Mouse (Mus musculus) heart, embryonic 14.5 days (tissue): ENCODE results near the gene Rhog. TPM values are rescaled to one million over a fixed set of nuclear protein-coding genes. Genes with fewer than 3 reads are reported as not detected.

Experiments
- ATAC-seq: fragments of 200-750 bp; cut with Nextera tagmentation; 2 replicates; pipeline ENCODE4 v1.8.0; 2017; ENCODE audit warnings: low read depth, moderate TSS enrichment; ENCODE audit not compliant: insufficient number of reproducible peaks, insufficient read depth, low FRiP score
- H3K27ac ChIP-seq, 2 experiments: fragments of 200-500 bp in 1 of 2; fragments of 300-500 bp in 1 of 2; sonication (generic) in 1 of 2; replicated peaks in 1 of 2; 2 replicates each; pipeline ENCODE4 v1.5.1; 2012 to 2014; ENCODE audit warnings: low read depth in 2 of 2, low read length in 2 of 2, control low read depth in 1 of 2, mild to moderate bottlenecking in 1 of 2, mixed read lengths in 1 of 2; ENCODE audit not compliant: control insufficient read depth in 1 of 2, insufficient read depth in 1 of 2
- H3K27me3 ChIP-seq: fragments of 300-500 bp; sonication (generic); 2 replicates; pipeline ENCODE4 v1.6.1; 2014; ENCODE audit warnings: mild to moderate bottlenecking, low read length, control low read depth; ENCODE audit not compliant: control insufficient read depth, insufficient read depth
- H3K36me3 ChIP-seq: fragments of 300-500 bp; sonication (generic); 2 replicates; pipeline ENCODE4 v1.6.1; 2014; ENCODE audit warnings: mild to moderate bottlenecking, control low read depth, low read length, mixed read lengths; ENCODE audit not compliant: control insufficient read depth, insufficient read depth
- H3K4me1 ChIP-seq, 2 experiments: fragments of 200-500 bp in 1 of 2; fragments of 300-500 bp in 1 of 2; sonication (generic) in 1 of 2; 2 replicates each; pipeline ENCODE4 v1.6.1; 2012 to 2014; ENCODE audit warnings: low read length in 2 of 2, control low read depth in 1 of 2, mixed read lengths in 1 of 2; ENCODE audit not compliant: control insufficient read depth in 2 of 2, insufficient read depth in 2 of 2
- H3K4me2 ChIP-seq: fragments of 300-500 bp; sonication (generic); 2 replicates; pipeline ENCODE4 v1.6.1; 2014; ENCODE audit warnings: mild to moderate bottlenecking, low read length
- H3K4me3 ChIP-seq, 2 experiments: fragments of 200-500 bp in 1 of 2; fragments of 300-500 bp in 1 of 2; sonication (generic) in 1 of 2; 2 replicates each; pipeline ENCODE4 v1.5.1; 2012 to 2014; ENCODE audit warnings: low read length in 2 of 2, mild to moderate bottlenecking in 2 of 2, control low read depth in 1 of 2, low read depth in 1 of 2, moderate library complexity in 1 of 2; ENCODE audit not compliant: control insufficient read depth in 1 of 2, insufficient read depth in 1 of 2
- H3K9ac ChIP-seq: fragments of 300-500 bp; sonication (generic); 2 replicates; pipeline ENCODE4 v1.6.1; 2014; ENCODE audit warnings: mild to moderate bottlenecking, low read length
- H3K9me3 ChIP-seq: fragments of 300-500 bp; sonication (generic); 2 replicates; pipeline ENCODE4 v1.6.1; 2016; ENCODE audit warnings: low read length, control low read depth; ENCODE audit not compliant: control insufficient read depth
- WGBS: fragments of 180-500 bp; shearing (Covaris S2); extraction: QIAGEN DNeasy Blood & Tissue Kit; methylation state at CpG from one replicate; pipeline ENCODE4 v1.1.7; 2014; 5-methylcytosine and 5-hydroxymethylcytosine counted together
- polyA plus RNA-seq: library from polyadenylated mRNA; unstranded; fragments of >200 nt; fragmentation: Nextera tagmentation; extraction: Ambion mirVana; gene quantifications from 2 replicates; pipeline ENCODE4 v1.2.1, GENCODE M21; 2014

Gene Rhog
- polyA plus RNA-seq, 1 experiment from 2014 or later: 43.8 TPM

GRCm38 (mm10) chr7:102233059-102233458, 22.8 kb downstream of the Rhog start:
- Histone ChIP-seq H3K4me2 (no peak overlapping the region), H3K4me3 (no peak overlapping the region), H3K27ac (no peak overlapping the region), H3K27me3 (no peaks in the 10 kb centered on the region), H3K4me1 (no peaks in the 10 kb centered on the region), H3K9ac (no peak overlapping the region), H3K36me3 (peaks cover 59% of the 10 kb centered on the region), H3K9me3 (no peaks in the 10 kb centered on the region)
- no peak for ATAC-seq
- 83% methylated on average over 4 of the region's 4 CpGs for WGBS

- H3K27me3 ChIP-seq: no peaks in the 10 kb centered on the region
- no peak overlapping the region for H3K4me2 ChIP-seq
- H3K27ac ChIP-seq: no peak overlapping the region
- H3K4me3 ChIP-seq: no peak overlapping the region
- H3K9me3 ChIP-seq: no peaks in the 10 kb centered on the region
- H3K9ac ChIP-seq: no peak overlapping the region
- 93% methylated on average over 6 of the region's 6 CpGs for WGBS
- no peak for ATAC-seq
- peaks cover 39% of the 10 kb centered on the region for H3K36me3 ChIP-seq
- H3K4me1 ChIP-seq: peaks cover 0 to 2% of the 10 kb centered on the region in 2 experiments; a peak in 1 of 4 replicates
Observed at GRCm38 (mm10) chr7:102229814-102230213, 26.0 kb downstream of the Rhog start.

GRCm38 (mm10) chr7:102228049-102228670, 27.7 kb downstream of the Rhog start:
- Histone ChIP-seq H3K27me3 (no peaks in the 10 kb centered on the region), H3K4me2 (no peak overlapping the region), H3K4me3 (no peak overlapping the region), H3K9ac (no peak overlapping the region), H3K4me1 (peaks cover 5 to 6% of the 10 kb centered on the region in 2 experiments; a peak in 3 of 4 replicates), H3K27ac (no peak overlapping the region), H3K9me3 (no peaks in the 10 kb centered on the region), H3K36me3 (peaks cover 35% of the 10 kb centered on the region)
- WGBS: 89% methylated on average over 4 of the region's 4 CpGs
- no peak for ATAC-seq

GRCm38 (mm10) chr7:102226051-102226450, 29.8 kb downstream of the Rhog start:
- peaks cover 35% of the 10 kb centered on the region for H3K36me3 ChIP-seq
- ATAC-seq: no peak
- no peak overlapping the region for H3K27ac ChIP-seq
- no peaks in the 10 kb centered on the region for H3K27me3 ChIP-seq
- H3K4me3 ChIP-seq: no peak overlapping the region
- H3K4me2 ChIP-seq: no peak overlapping the region
- H3K4me1 ChIP-seq: peaks cover 5 to 6% of the 10 kb centered on the region in 2 experiments; a peak in 3 of 4 replicates
- H3K9ac ChIP-seq: no peak overlapping the region
- WGBS: 82% methylated on average over 6 of the region's 6 CpGs
- H3K9me3 ChIP-seq: no peaks in the 10 kb centered on the region

DNA sequence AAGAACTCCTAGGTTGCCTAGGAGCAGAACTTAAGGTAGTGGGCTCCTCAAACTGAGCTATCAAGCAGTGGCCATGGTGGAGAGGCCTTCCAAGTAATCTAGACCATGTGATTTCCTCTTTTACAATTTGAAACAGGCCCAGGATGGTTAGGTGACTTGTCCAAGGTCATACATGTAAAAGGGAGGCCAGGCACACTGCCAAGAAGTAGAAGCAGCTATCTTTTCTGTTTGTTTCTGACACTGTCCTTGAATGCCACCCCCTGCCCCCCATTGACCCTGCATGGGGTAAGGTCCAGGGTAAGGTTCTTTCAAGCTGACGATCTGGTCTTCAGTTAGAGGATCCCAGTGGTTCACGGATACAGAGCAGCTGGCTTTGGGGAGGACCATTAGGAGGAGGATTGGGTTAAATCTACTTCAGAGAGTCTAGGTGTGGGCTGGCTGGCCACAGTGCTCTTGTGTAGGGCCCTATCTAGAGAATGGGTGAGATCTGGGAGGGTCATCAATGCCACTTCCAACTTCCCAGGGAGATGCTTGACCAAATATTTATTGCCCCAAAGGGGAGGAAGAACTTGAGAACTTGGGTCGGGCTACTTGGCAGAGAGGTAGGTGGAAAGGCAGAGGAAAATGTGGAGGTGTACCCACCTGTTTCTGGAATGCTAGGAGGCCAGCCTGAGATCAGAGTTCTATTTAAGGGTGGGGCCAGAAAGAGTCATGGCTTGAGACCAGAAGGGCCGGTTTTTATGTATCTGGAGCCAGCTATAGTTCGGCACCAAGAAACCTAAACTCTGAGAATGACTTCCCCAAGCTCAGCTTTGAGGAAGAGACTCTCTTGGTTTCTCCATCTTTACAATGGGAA, 31.7 kb downstream of the Rhog start:
- Histone ChIP-seq H3K9ac (no peak overlapping the region), H3K4me1 (peaks cover 5 to 6% of the 10 kb centered on the region in 2 experiments; a peak in 3 of 4 replicates), H3K4me3 (no peak overlapping the region), H3K9me3 (no peaks in the 10 kb centered on the region), H3K4me2 (peak overlapping the region; percentile 80; the same call in 1 of the 2 replicates), H3K36me3 (peaks cover 20% of the 10 kb centered on the region), H3K27ac (no peak overlapping the region), H3K27me3 (no peaks in the 10 kb centered on the region)
- no peak for ATAC-seq
- WGBS: 83% methylated on average over 5 of the region's 5 CpGs

GRCm38 (mm10) chr7:102222830-102223556, 32.9 kb downstream of the Rhog start:
- WGBS: 2% methylated on average over 30 of the region's 31 CpGs
- Histone ChIP-seq H3K36me3 (peaks cover 12% of the 10 kb centered on the region; the same call in 1 of the 2 replicates), H3K9ac (peak overlapping the region; percentile 78), H3K9me3 (no peaks in the 10 kb centered on the region), H3K27ac (peak overlapping the region; percentile 6 to 49), H3K4me1 (peaks cover 5 to 6% of the 10 kb centered on the region in 2 experiments; a peak in 3 of 4 replicates), H3K4me3 (peak overlapping the region; percentile 61 to 69), H3K4me2 (peak overlapping the region; percentile 80), H3K27me3 (no peaks in the 10 kb centered on the region)
- ATAC-seq: peak; percentile 82

DNA sequence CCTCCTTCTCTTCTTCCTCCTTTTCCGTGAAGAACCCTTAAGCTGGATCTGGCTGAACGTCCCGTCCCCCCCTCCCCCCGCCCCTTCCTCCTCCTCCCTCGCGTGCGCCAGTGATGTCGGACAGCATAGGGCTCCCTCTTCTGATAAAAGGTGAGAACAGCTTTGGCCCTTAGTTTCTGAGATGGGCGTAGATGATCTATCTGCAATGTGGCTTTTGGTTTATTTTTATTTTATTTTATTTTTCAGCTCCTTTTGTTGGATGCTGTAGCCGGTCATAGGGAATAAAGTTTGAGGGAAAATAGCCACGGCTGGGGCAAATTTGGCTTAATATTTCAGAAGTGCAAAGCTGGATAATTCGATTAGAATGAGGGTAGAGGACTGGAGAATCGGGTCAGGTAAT, 33.5 kb downstream of the Rhog start:
- peak overlapping the region; percentile 78 for H3K9ac ChIP-seq
- peak overlapping the region; percentile 80 for H3K4me2 ChIP-seq
- WGBS: under 1% methylated on average over 5 of the region's 13 CpGs
- ATAC-seq: no peak
- H3K4me1 ChIP-seq: peaks cover 5 to 6% of the 10 kb centered on the region in 2 experiments; a peak in 3 of 4 replicates
- H3K9me3 ChIP-seq: no peaks in the 10 kb centered on the region
- H3K27me3 ChIP-seq: no peaks in the 10 kb centered on the region
- peak overlapping the region in 1 of 2 experiments; percentile 49; a peak in 1 of 4 replicates for H3K27ac ChIP-seq
- peak overlapping the region; percentile 61 to 69; a peak in 3 of 4 replicates for H3K4me3 ChIP-seq
- peaks cover 6% of the 10 kb centered on the region; the same call in 1 of the 2 replicates for H3K36me3 ChIP-seq
